Mouse (Mus musculus) limb, embryonic 11.5 days (tissue): Measurements from ENCODE around the gene Cbx1. TPM values are rescaled to one million over a fixed set of nuclear protein-coding genes. Genes with fewer than 3 reads are reported as not detected.
"Not testable (repeated sequence)": the region's sequence is repeated elsewhere in the genome, so short reads cannot be mapped to it uniquely, and the experiment has no call there.

Source experiments
- ATAC-seq: fragments of 200-750 bp; cut with Nextera tagmentation; 2 replicates; pipeline ENCODE4 v1.8.0; 2017; ENCODE audit warnings: low read depth; ENCODE audit not compliant: insufficient number of reproducible peaks, low FRiP score, low TSS enrichment
- DNase-seq: peaks from one replicate; pipeline ENCODE4 v3.0.0-alpha.2; 2015; ENCODE audit warnings: low spot score
- H3K27ac ChIP-seq: fragments of 300-500 bp; sonication (generic); replicated peaks from 2 replicates; pipeline ENCODE4 v1.5.1; 2014; ENCODE audit warnings: low read depth, mild to moderate bottlenecking, low read length
- H3K27me3 ChIP-seq: fragments of 300-500 bp; sonication (generic); 2 replicates; pipeline ENCODE4 v1.6.1; 2014; ENCODE audit warnings: mild to moderate bottlenecking, low read length, mixed read lengths; ENCODE audit not compliant: control insufficient read depth, insufficient read depth
- H3K36me3 ChIP-seq: fragments of 300-500 bp; sonication (generic); 2 replicates; pipeline ENCODE4 v1.6.1; 2014; ENCODE audit warnings: mild to moderate bottlenecking, low read length, moderate library complexity, mixed read lengths; ENCODE audit not compliant: control insufficient read depth, insufficient read depth
- H3K4me1 ChIP-seq: fragments of 300-500 bp; sonication (generic); 2 replicates; pipeline ENCODE4 v1.6.1; 2014; ENCODE audit warnings: low read length, mixed read lengths; ENCODE audit not compliant: control insufficient read depth, insufficient read depth
- H3K4me2 ChIP-seq: fragments of 300-500 bp; sonication (generic); 2 replicates; pipeline ENCODE4 v1.6.1; 2014; ENCODE audit warnings: low read depth, mild to moderate bottlenecking, moderate library complexity; ENCODE audit not compliant: severe bottlenecking
- H3K4me3 ChIP-seq: fragments of 300-500 bp; sonication (generic); 2 replicates; pipeline ENCODE4 v1.5.1; 2014; ENCODE audit warnings: low read depth, low read length
- H3K9ac ChIP-seq: fragments of 300-500 bp; sonication (generic); 2 replicates; pipeline ENCODE4 v1.6.1; 2014; ENCODE audit warnings: mild to moderate bottlenecking, low read length
- H3K9me3 ChIP-seq: fragments of 300-500 bp; sonication (generic); 2 replicates; pipeline ENCODE4 v1.6.1; 2016; ENCODE audit warnings: low read length; ENCODE audit not compliant: control insufficient read depth
- WGBS: fragments of 180-500 bp; shearing (Covaris S2); extraction: QIAGEN DNeasy Blood & Tissue Kit; methylation state at CpG from one replicate; pipeline ENCODE4 v1.1.7; 2014; 5-methylcytosine and 5-hydroxymethylcytosine counted together
- polyA plus RNA-seq: library from polyadenylated mRNA; unstranded; fragments of >200 nt; fragmentation: Nextera tagmentation; extraction: Ambion mirVana; gene quantifications from 2 replicates; pipeline ENCODE4 v1.2.1, GENCODE M21; 2014

Cbx1 gene
- polyA plus RNA-seq, 1 experiment from 2014 or later: 172 TPM

- WGBS: 84% methylated on average over 7 of the region's 7 CpGs
- ATAC-seq (no peak), DNase-seq (no peak)
- H3K36me3 ChIP-seq: no peaks in the 10 kb centered on the region
- H3K4me2 ChIP-seq: no peak overlapping the region
- H3K27me3 ChIP-seq: no peaks in the 10 kb centered on the region
- H3K9ac ChIP-seq: no peak overlapping the region
- no peak overlapping the region for H3K4me3 ChIP-seq
- H3K4me1 ChIP-seq: 0 out of 2 replicates have a peak, but pooled peaks cover 2% of the 10 kb centered on the region
- H3K27ac ChIP-seq: no peak overlapping the region
- H3K9me3 ChIP-seq: no peaks in the 10 kb centered on the region
These were observed 50.5 kb downstream of the Cbx1 start for GRCm38 (mm10) chr11:96839428-96839827.

GRCm38 (mm10) chr11:96839877-96840276 lies 51.0 kb downstream of the Cbx1 start:
- DNase-seq (no peak), ATAC-seq (no peak)
- no peak overlapping the region for H3K9ac ChIP-seq
- H3K4me2 ChIP-seq: no peak overlapping the region
- H3K27me3 ChIP-seq: no peaks in the 10 kb centered on the region
- WGBS: 73% methylated on average over 3 of the region's 3 CpGs
- no peaks in the 10 kb centered on the region for H3K36me3 ChIP-seq
- H3K4me1 ChIP-seq: 0 out of 2 replicates have a peak, but pooled peaks cover 2% of the 10 kb centered on the region
- H3K4me3 ChIP-seq: no peak overlapping the region
- no peaks in the 10 kb centered on the region for H3K9me3 ChIP-seq
- no peak overlapping the region for H3K27ac ChIP-seq

- WGBS: 44% methylated on average over 8 of the region's 8 CpGs
- H3K9ac ChIP-seq: no peak overlapping the region
These were observed 51.4 kb downstream of the Cbx1 start for GRCm38 (mm10) chr11:96840290-96840689.

GRCm38 (mm10) chr11:96843627-96844026 lies 54.7 kb downstream of the Cbx1 start:
- DNase-seq (no peak), ATAC-seq (no peak)
- Histone ChIP-seq H3K9ac (no peak overlapping the region), H3K4me1 (no peaks in the 10 kb centered on the region), H3K4me2 (no peak overlapping the region), H3K4me3 (no peak overlapping the region), H3K36me3 (no peaks in the 10 kb centered on the region), H3K27ac (no peak overlapping the region), H3K9me3 (no peaks in the 10 kb centered on the region), H3K27me3 (no peaks in the 10 kb centered on the region)
- 59% methylated on average over 3 of the region's 3 CpGs for WGBS

More at GRCm38 (mm10) chr11:96840290-96840689, 51.4 kb downstream of the Cbx1 start:
- no peaks in the 10 kb centered on the region for H3K36me3 ChIP-seq
- 0 out of 2 replicates have a peak, but pooled peaks cover 2% of the 10 kb centered on the region for H3K4me1 ChIP-seq
- H3K27ac ChIP-seq: no peak overlapping the region
- H3K27me3 ChIP-seq: no peaks in the 10 kb centered on the region
- H3K9me3 ChIP-seq: no peaks in the 10 kb centered on the region
- DNase-seq (no peak), ATAC-seq (no peak)
- H3K4me3 ChIP-seq: no peak overlapping the region
- H3K4me2 ChIP-seq: no peak overlapping the region

- 35% methylated on average over 3 of the region's 3 CpGs for WGBS
- DNase-seq (peak; percentile 62), ATAC-seq (peak; percentile 84)
- H3K36me3 ChIP-seq: no peaks in the 10 kb centered on the region
- H3K27me3 ChIP-seq: no peaks in the 10 kb centered on the region
- H3K4me2 ChIP-seq: 0 out of 2 replicates have a peak overlapping the region, but pooled peaks have one; percentile 23
- H3K9me3 ChIP-seq: no peaks in the 10 kb centered on the region
- no peak overlapping the region for H3K9ac ChIP-seq
- H3K27ac ChIP-seq: no peak overlapping the region; the same call in 1 of the 2 replicates
- no peak overlapping the region for H3K4me3 ChIP-seq
- 0 out of 2 replicates have a peak, but pooled peaks cover 7% of the 10 kb centered on the region for H3K4me1 ChIP-seq
These were observed 58.3 kb downstream of the Cbx1 start for GRCm38 (mm10) chr11:96847240-96847639.

GRCm38 (mm10) chr11:96848694-96849093 lies 59.8 kb downstream of the Cbx1 start:
- Histone ChIP-seq H3K36me3 (no peaks in the 10 kb centered on the region), H3K4me1 (0 out of 2 replicates have a peak, but pooled peaks cover 7% of the 10 kb centered on the region), H3K9me3 (no peaks in the 10 kb centered on the region), H3K27ac (no peak overlapping the region), H3K9ac (no peak overlapping the region), H3K4me2 (no peak overlapping the region), H3K4me3 (no peak overlapping the region), H3K27me3 (no peaks in the 10 kb centered on the region)
- 72% methylated on average over 9 of the region's 9 CpGs for WGBS
- DNase-seq: no peak
- no peak for ATAC-seq

GRCm38 (mm10) chr11:96849145-96849544 lies 60.2 kb downstream of the Cbx1 start:
- H3K4me2 ChIP-seq: peak overlapping the region; percentile 79; the same call in 1 of the 2 replicates
- H3K4me3 ChIP-seq, H3K9me3 ChIP-seq, ATAC-seq, H3K27ac ChIP-seq, H3K9ac ChIP-seq, H3K4me1 ChIP-seq, DNase-seq, H3K36me3 ChIP-seq, H3K27me3 ChIP-seq: not testable (repeated sequence)
- WGBS: 79% methylated on average over 5 of the region's 5 CpGs

- Histone ChIP-seq H3K4me1 (0 out of 2 replicates have a peak, but pooled peaks cover 7% of the 10 kb centered on the region), H3K36me3 (no peaks in the 10 kb centered on the region), H3K4me3 (peak within 1 kb of the TSS; percentile 47), H3K9ac (peak within 1 kb of the TSS; percentile 56), H3K27ac (no peak within 1 kb of the TSS), H3K9me3 (no peaks in the 10 kb centered on the region), H3K4me2 (peak within 1 kb of the TSS; percentile 79), H3K27me3 (no peaks in the 10 kb centered on the region)
- peak; percentile 76 for ATAC-seq
- WGBS: 2% methylated on average over 60 of the region's 60 CpGs
- DNase-seq: peak; percentile 76
These were observed 60.9 kb downstream of the Cbx1 start, which contains the start of gene Copz2 for GRCm38 (mm10) chr11:96849681-96850467. Gene Copz2, plus strand, starts transcription at chr11:96849870.
